In genomic region chr15:52160181-52161088, GRCm38 (mm10) we compare ENCODE assay signal across 7 mouse cellular contexts.
DNase-seq lines count a peak whose midpoint lies in the region; ATAC-seq and TF ChIP-seq lines count a peak whose summit lies in the region.

No protein-coding gene starts in this region.

- WGBS in hindbrain, postnatal 0 days = 8% methylated on average over 18 of the region's 18 CpGs

- H3K4me3 ChIP-seq in hindbrain, postnatal 0 days (ENCODE audit: low read length) = 0 out of 2 replicates have a peak overlapping the region, but pooled peaks have one; percentile 3
- peak overlapping the region; percentile 33 for H3K4me3 ChIP-seq in left cerebral cortex, adult 2 months

- H3K4me1 ChIP-seq in hindbrain, postnatal 0 days (ENCODE audit: insufficient read depth, low read length) = peaks cover 20% of the 10 kb centered on the region; the same call in 1 of the 2 replicates

- peak; percentile 90 for ATAC-seq in hindbrain, postnatal 0 days
- peak; percentile 98 for ATAC-seq in megakaryocyte-erythroid progenitor cell, adult 5-6 weeks (replicated peaks; ENCODE audit: low FRiP score, low TSS enrichment, poor library complexity, severe bottlenecking)

- H3K27ac ChIP-seq in hindbrain, postnatal 0 days = peak overlapping the region; percentile 73
- peak overlapping the region; percentile 58 for H3K27ac ChIP-seq in left cerebral cortex, adult 2 months

- intact Hi-C loops in left cerebral cortex, adult 2 months (cut with DNase I) = loop anchor here (2.0 to 5.0 kb wide), 2 partner anchors 250 to 297 kb away; no protein-coding TSS in a partner anchor

- peak overlapping the region; percentile 45 for H3K4me2 ChIP-seq in hindbrain, postnatal 0 days (ENCODE audit: low read depth, low read length)

- no peaks in the 10 kb centered on the region for H3K27me3 ChIP-seq in hindbrain, postnatal 0 days (ENCODE audit: insufficient read depth, low read length)

- peak overlapping the region; percentile 41; the same call in 1 of the 2 replicates for H3K9ac ChIP-seq in hindbrain, postnatal 0 days (replicated peaks; ENCODE audit: low read length)

- DNase-seq in adrenal gland, adult 2 months = peak; percentile 71
- peak; percentile 74 to 85 for DNase-seq in cerebellum, postnatal 4 days (ENCODE audit: low spot score in 2 of 2)
- DNase-seq in gastrocnemius, adult 18-20 months (ENCODE audit: low spot score) = peak; percentile 55
- DNase-seq in hindbrain, postnatal 0 days (ENCODE audit: low spot score) = peak; percentile 94
- peak; percentile 81 to 83 for DNase-seq in left cerebral cortex, adult 2 months (ENCODE audit: extremely low spot score in 1 of 2, low spot score in 2 of 2)
- peak; percentile 85 for DNase-seq in right cerebral cortex, postnatal 4 days

- peak; percentile 90 for TF ChIP-seq CTCF in hindbrain, postnatal 0 days (IDR thresholded peaks at IDR 0.05; ENCODE audit: low read depth)
- peak; percentile 92 for TF ChIP-seq CTCF in left cerebral cortex, adult 2 months (IDR thresholded peaks at IDR 0.05)

- no peaks in the 10 kb centered on the region for H3K36me3 ChIP-seq in hindbrain, postnatal 0 days (ENCODE audit: insufficient read depth, low read length)

- no peaks in the 10 kb centered on the region for H3K9me3 ChIP-seq in hindbrain, postnatal 0 days (ENCODE audit: low read length)

Comparison
In these comparisons a context has a peak if more than half of its experiments do, and no peak if none do; other contexts are left out.
1. Peak in every context shown above with its lines: DNase-seq, ATAC-seq, H3K4me3 ChIP-seq and H3K27ac ChIP-seq.